Mouse (Mus musculus) lung, embryonic 14.5 days (tissue): ENCODE measurements around the gene Cdc42ep4. TPM values are rescaled to one million over a fixed set of nuclear protein-coding genes. Genes with fewer than 3 reads are reported as not detected.

Source experiments
- ATAC-seq: fragments of 200-750 bp; cut with Nextera tagmentation; 2 replicates; pipeline ENCODE4 v1.8.0; 2017; ENCODE audit warnings: mild to moderate bottlenecking, moderate TSS enrichment, moderate library complexity; ENCODE audit not compliant: insufficient read depth
- DNase-seq: peaks from one replicate; pipeline ENCODE4 v3.0.0-alpha.2; 2015
- H3K27ac ChIP-seq: fragments of 300-500 bp; sonication (generic); 2 replicates; pipeline ENCODE4 v1.5.1; 2014; ENCODE audit warnings: low read depth, mild to moderate bottlenecking, moderate library complexity
- H3K27me3 ChIP-seq: fragments of 300-500 bp; sonication (generic); 2 replicates; pipeline ENCODE4 v1.6.1; 2014; ENCODE audit warnings: low read length, control low read depth; ENCODE audit not compliant: insufficient read depth
- H3K36me3 ChIP-seq: fragments of 300-500 bp; sonication (generic); 2 replicates; pipeline ENCODE4 v1.6.1; 2014; ENCODE audit warnings: control low read depth; ENCODE audit not compliant: insufficient read depth
- H3K4me1 ChIP-seq: fragments of 300-500 bp; sonication (generic); 2 replicates; pipeline ENCODE4 v1.6.1; 2014; ENCODE audit warnings: antibody characterized with exemption, control low read depth; ENCODE audit not compliant: insufficient read depth
- H3K4me2 ChIP-seq: fragments of 300-500 bp; sonication (generic); 2 replicates; pipeline ENCODE4 v1.6.1; 2014; ENCODE audit warnings: mild to moderate bottlenecking
- H3K4me3 ChIP-seq: fragments of 300-500 bp; sonication (generic); 2 replicates; pipeline ENCODE4 v1.5.1; 2014; ENCODE audit warnings: low read depth, low read length
- H3K9ac ChIP-seq: fragments of 300-500 bp; sonication (generic); 2 replicates; pipeline ENCODE4 v1.6.1; 2014
- H3K9me3 ChIP-seq: fragments of 300-500 bp; sonication (generic); 2 replicates; pipeline ENCODE4 v1.6.1; 2016; ENCODE audit warnings: low read depth, low read length, control low read depth
- CTCF ChIP-seq: IDR thresholded peaks from 2 replicates; pipeline ENCODE4 v1.5.1; 2016; ENCODE audit warnings: antibody characterized with exemption, low read depth
- WGBS: fragments of 180-500 bp; shearing (Covaris S2); extraction: QIAGEN DNeasy Blood & Tissue Kit; methylation state at CpG from one replicate; pipeline ENCODE4 v1.1.7; 2014; 5-methylcytosine and 5-hydroxymethylcytosine counted together
- polyA plus RNA-seq: library from polyadenylated mRNA; unstranded; fragments of >200 nt; fragmentation: Nextera tagmentation; extraction: Ambion mirVana; gene quantifications from 2 replicates; pipeline ENCODE4 v1.2.1, GENCODE M21; 2014

Cdc42ep4 gene
- polyA plus RNA-seq, 1 experiment from 2014 or later: 86.6 TPM

DNA sequence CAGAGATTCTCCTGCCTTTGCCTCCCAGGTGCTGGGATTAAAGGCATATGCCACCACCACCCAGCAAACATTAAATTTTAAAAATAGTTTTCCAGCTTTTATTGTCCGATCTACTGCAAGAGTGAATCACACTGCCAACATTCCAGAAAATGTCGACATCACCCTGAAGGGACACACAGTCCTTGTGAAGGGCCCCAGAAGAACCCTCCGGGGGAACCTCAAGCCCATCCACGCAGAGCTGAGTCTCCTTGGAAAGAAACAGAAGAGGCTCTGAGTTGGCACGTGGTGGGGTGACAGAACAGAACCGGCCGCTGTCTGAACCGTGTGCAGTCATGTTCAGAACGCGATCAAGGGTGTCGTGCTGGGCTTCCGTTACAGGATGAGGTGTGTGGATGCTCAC, 4.9 kb upstream of the Cdc42ep4 start:
- 89% methylated on average over 12 of the region's 12 CpGs for WGBS
- H3K36me3 ChIP-seq: no peaks in the 10 kb centered on the region
- no peak for ATAC-seq

DNA sequence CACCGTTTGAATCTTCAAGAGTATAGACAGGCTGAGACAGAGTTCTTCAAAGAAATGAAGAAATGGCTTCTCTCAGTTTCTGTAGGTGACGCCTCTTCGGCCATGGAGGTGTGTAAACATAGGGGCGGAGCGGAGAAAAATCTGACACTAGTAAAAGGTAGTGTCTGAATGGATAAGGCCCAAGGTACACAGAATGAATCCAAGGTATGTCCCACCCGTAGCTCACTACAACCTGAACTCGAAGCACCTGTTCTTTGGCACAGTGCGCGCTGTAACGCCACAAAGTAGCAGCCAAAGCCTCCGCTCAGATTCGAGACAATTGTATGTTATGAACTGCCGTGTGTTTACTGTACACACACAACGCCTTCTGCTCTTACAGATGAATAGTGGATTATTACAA, 4.2 kb upstream of the Cdc42ep4 start:
- ATAC-seq (no peak), DNase-seq (no peak)
- H3K27me3 ChIP-seq: no peaks in the 10 kb centered on the region
- no peaks in the 10 kb centered on the region for H3K4me1 ChIP-seq
- H3K4me2 ChIP-seq: no peak overlapping the region
- H3K36me3 ChIP-seq: no peaks in the 10 kb centered on the region
- no peak overlapping the region for H3K27ac ChIP-seq
- WGBS: 73% methylated on average over 14 of the region's 14 CpGs
- no peak for TF ChIP-seq CTCF
- no peak overlapping the region for H3K4me3 ChIP-seq
- no peaks in the 10 kb centered on the region for H3K9me3 ChIP-seq
- no peak overlapping the region for H3K9ac ChIP-seq

More for the DNA sequence above, 4.9 kb upstream of the Cdc42ep4 start:
- TF ChIP-seq CTCF: no peak
- Histone ChIP-seq H3K9ac (no peak overlapping the region), H3K4me3 (no peak overlapping the region), H3K4me2 (no peak overlapping the region), H3K9me3 (no peaks in the 10 kb centered on the region), H3K27ac (no peak overlapping the region), H3K4me1 (no peaks in the 10 kb centered on the region), H3K27me3 (no peaks in the 10 kb centered on the region)
- DNase-seq: no peak

DNA sequence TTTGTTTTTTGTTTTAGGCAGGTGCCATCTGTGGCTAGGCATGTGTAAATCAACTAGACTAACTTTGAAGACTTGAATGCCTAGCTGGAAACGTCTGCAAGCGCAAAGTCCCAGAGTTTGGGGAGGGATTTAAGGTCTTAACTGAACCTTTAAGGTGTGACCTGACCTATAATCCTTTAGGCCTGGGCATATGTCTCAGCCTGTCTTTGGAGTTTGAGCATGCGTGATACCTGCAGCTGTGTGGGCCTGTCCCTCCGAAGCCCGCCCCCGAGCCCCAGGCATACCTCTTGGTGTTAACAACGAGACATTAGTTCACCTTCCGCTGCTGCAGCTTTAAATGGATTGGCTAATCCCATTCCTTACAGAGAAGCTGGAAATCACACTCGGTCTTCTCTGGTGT, 3.2 kb upstream of the Cdc42ep4 start:
- DNase-seq (no peak), ATAC-seq (no peak)
- no peak overlapping the region for H3K27ac ChIP-seq
- WGBS: 49% methylated on average over 9 of the region's 9 CpGs
- no peak for TF ChIP-seq CTCF
- H3K36me3 ChIP-seq: no peaks in the 10 kb centered on the region
- no peaks in the 10 kb centered on the region for H3K27me3 ChIP-seq
- no peaks in the 10 kb centered on the region for H3K9me3 ChIP-seq
- no peak overlapping the region for H3K9ac ChIP-seq
- H3K4me2 ChIP-seq: no peak overlapping the region
- H3K4me3 ChIP-seq: no peak overlapping the region
- H3K4me1 ChIP-seq: no peaks in the 10 kb centered on the region

DNA sequence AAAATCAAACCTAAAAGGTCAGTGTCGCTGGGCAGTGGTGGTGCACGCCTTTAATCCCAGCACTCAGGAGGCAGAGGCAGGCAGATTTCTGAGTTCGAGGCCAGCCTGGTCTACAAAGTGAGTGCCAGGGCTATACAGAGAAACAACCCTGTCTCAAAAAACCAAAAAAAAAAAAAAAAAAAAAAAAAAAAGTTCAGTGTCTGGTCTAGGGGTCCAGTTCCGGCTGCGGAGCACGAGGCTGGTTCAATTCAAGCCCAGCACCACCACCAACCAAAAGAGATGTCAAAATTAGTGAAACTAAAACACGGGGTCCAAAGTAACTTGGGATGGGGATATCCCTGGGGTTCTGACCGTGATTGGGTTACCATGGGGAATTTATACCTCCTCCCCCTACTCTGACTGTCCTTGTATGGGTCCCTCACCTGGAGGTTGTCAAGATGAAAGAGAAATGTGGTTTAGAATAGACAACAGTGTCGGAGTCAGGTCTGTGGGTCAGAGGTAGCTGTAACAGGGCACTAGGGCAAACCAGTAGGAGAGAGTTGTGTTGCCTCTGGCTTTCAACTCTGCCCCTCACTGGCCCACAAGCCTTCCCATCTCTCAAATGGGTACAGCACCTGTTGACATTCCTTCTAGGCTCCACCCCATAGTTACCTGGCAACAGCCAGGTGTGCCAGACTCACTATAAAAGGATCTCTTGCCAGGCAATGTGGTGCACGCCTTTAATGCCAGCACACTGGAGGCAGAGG, 1.2 kb upstream of the Cdc42ep4 start:
- WGBS: 95% methylated on average over 10 of the region's 10 CpGs
- Histone ChIP-seq H3K9me3 (no peaks in the 10 kb centered on the region), H3K4me2 (peak overlapping the region; percentile 91), H3K9ac (no peak overlapping the region; the same call in 1 of the 2 replicates), H3K4me1 (peaks cover 9% of the 10 kb centered on the region), H3K4me3 (peak overlapping the region; percentile 89; the same call in 1 of the 2 replicates), H3K27ac (peak overlapping the region; percentile 98; the same call in 1 of the 2 replicates), H3K36me3 (peaks cover 10% of the 10 kb centered on the region), H3K27me3 (no peaks in the 10 kb centered on the region)
- ATAC-seq (no peak), DNase-seq (no peak)
- TF ChIP-seq CTCF: no peak

DNA sequence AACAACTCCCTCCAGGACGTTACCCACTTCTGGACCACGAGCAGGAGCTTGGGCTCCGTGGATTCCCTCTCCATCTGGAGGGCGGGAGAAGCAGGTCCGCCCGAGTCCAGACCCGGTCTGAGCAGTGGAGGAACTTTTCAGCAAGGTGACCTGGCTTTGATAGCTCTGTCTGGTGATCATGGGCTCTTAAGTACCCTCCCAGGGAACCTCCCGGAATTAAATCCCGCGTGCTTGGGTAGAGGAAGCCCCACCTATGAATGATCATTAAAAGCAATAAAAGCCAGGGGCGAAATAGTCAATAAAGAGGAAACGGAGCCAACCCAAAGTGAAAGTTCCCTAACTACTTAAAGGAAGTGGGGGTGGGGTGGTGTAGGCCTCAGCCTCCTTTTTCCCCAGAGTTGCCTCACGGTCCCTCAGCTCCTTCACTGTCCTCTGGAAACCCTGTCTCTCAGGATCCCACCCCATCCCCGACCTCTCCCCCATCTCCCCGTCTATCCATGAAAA, 529 bp upstream of the Cdc42ep4 start:
- Histone ChIP-seq H3K9me3 (no peaks in the 10 kb centered on the region), H3K36me3 (peaks cover 10% of the 10 kb centered on the region), H3K27me3 (no peaks in the 10 kb centered on the region), H3K27ac (peak overlapping the region; percentile 98), H3K9ac (peak overlapping the region; percentile 93), H3K4me2 (peak overlapping the region; percentile 91), H3K4me1 (peaks cover 15% of the 10 kb centered on the region), H3K4me3 (peak overlapping the region; percentile 89)
- TF ChIP-seq CTCF: no peak
- WGBS: 18% methylated on average over 15 of the region's 15 CpGs
- ATAC-seq (no peak), DNase-seq (peak; percentile 37)

DNA sequence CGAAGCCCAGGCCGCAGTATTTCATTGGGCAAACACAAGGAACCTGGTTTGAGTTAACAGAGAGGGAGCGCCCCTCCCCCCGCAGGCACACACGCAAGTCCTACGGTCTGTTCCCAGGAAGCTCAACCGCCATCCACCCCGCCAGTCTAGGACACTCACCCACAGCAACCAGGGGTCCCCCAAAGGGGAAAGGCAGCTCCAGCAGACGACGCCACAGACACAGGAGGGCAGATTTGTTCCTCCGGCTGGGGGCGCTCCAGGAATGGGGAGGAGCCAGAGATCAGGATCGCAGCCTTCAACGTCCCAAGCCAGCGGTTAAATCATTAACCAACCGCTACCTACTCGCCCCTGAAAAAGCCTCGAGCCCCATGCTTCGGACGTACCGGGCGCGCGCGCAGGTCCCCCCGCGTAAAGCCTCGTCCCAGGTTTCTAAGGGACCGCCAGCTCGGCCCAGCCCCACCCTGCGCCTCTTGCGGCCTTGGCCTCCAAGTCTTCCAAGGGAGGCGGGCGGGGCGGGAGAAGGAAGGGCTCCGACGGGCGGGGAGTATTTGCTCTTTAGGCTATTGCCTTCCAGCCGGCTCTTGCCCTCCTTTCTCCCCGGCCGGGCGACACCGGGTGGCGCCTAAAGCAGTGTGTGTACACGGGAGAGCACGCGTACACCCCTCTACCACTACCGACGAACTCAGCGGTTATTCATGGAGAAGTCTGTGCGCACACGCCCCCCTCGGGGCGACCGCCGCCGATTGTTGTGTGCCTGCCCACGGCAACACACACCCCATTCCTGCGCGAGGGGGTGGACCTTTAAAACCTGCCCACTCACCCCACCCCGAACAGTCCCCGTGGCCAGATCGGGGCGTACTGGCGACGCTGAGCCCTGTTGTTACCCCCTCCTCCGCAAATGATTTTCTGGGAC, 854 bp downstream of the Cdc42ep4 start:
- DNase-seq (peak; percentile 85), ATAC-seq (peak; percentile 25)
- H3K27me3 ChIP-seq: no peaks in the 10 kb centered on the region
- H3K9ac ChIP-seq: peak overlapping the region; percentile 93
- TF ChIP-seq CTCF: peak; percentile 60
- H3K36me3 ChIP-seq: peaks cover 13% of the 10 kb centered on the region
- H3K27ac ChIP-seq: peak overlapping the region; percentile 98
- H3K9me3 ChIP-seq: no peaks in the 10 kb centered on the region
- peaks cover 15% of the 10 kb centered on the region for H3K4me1 ChIP-seq
- WGBS: under 1% methylated on average over 67 of the region's 67 CpGs
- H3K4me2 ChIP-seq: peak overlapping the region; percentile 91
- peak overlapping the region; percentile 89 for H3K4me3 ChIP-seq
